Mouse (Mus musculus): ENCODE measurements around the gene Cdkal1.

DNA sequence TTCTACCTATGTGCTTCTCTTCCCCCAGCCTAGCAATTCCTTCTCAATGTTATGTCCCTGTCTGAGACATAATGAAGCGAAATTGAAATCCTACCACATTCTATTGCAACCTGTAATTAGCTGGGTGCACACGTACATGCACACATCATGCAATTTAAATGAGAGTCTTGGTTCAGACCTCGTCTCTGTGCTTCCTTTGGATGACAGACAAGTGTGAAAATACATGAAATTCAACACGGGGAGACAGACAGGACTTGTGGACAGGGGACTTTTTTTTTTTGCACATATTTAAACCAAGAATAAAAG, 484.1 kb downstream of the Cdkal1 start:
- TF ChIP-seq POLR2A (IDR thresholded peaks at IDR 0.05; ENCODE audit: borderline replicate concordance, insufficient read depth, low read length) (no peak), CTCF (IDR thresholded peaks at IDR 0.05; ENCODE audit: borderline replicate concordance, insufficient read depth, low read depth, low read length) (no peak)
